Comparison of ENCODE assay signal across 8 mouse cellular contexts in the genomic region with DNA sequence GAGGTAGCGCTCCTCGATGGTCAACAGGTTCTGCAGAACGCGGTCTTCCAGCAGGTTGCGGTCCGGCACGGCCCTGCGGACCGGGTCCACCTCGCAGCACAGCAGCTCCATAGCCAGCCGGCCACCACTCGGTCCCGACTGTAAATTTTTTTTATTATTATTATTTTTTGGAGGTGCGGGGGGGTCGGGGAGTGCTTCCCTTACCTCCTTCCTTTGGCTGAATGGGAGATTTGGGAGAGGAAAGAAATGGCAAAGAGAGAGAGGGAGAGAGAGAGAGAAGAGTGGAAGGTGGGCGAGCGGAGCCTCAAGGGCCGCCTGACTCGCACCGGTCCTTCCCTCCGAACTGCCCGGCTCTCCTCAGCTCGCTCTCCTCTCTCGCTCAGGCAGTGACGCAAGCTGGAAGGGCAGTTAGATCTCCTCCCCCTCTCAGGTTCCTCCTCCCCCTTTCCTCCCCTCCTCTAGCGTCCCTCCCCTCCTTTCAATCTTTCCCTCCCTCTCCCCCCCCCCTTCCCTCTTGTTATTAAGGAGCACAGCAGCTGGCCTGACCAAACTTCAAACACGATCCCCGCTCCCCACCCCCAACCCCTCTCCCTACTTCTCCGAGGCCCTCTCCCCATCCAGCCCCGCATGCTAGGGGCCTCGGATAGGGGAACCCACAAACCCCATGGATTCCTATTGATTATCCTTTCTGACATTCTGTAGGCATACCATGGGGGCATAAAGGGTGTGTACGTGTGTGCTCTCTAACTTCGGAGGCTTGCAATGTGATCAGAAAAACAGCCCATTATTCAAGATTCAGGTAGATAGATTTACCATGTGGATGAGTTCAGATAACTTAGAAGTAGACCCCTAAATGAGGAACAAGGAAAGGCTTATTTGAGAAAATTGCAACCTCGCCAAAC. TPM values are rescaled to one million over a fixed set of nuclear protein-coding genes. Genes with fewer than 3 reads are reported as not detected.
A peak's percentile ranks its signal among the peaks of the same experiment; 100 is the strongest.
DNase-seq lines count a peak whose midpoint lies in the region; ATAC-seq and TF ChIP-seq lines count a peak whose summit lies in the region.

No protein-coding gene starts in this region.

- ATAC-seq in embryonic facial prominence, embryonic 11.5 days (replicated peaks; ENCODE audit: insufficient number of reproducible peaks, low FRiP score, low TSS enrichment, low read depth) = peak; percentile 49
- peak; percentile 68 for ATAC-seq in heart, embryonic 12.5 days (ENCODE audit: insufficient number of reproducible peaks, low FRiP score)
- peak; percentile 56 for ATAC-seq in kidney, embryonic 14.5 days (ENCODE audit: low FRiP score, low TSS enrichment)
- ATAC-seq in neural tube, embryonic 13.5 days (ENCODE audit: low read depth) = no peak

- WGBS in embryonic facial prominence, embryonic 11.5 days = under 1% methylated on average over 26 of the region's 34 CpGs
- under 1% methylated on average over 33 of the region's 34 CpGs for WGBS in heart, embryonic 12.5 days
- 0% methylated on average over 32 of the region's 34 CpGs for WGBS in kidney, embryonic 14.5 days
- WGBS in lung, adult 2 months = under 1% methylated on average over 31 of the region's 34 CpGs
- WGBS in neural tube, embryonic 13.5 days = under 1% methylated on average over 34 of the region's 34 CpGs
- WGBS in thymus, adult 2 months = under 1% methylated on average over 33 of the region's 34 CpGs

- no peaks in the 10 kb centered on the region for H3K27me3 ChIP-seq in embryonic facial prominence, embryonic 11.5 days (ENCODE audit: control insufficient read depth, insufficient read depth, low read length)
- no peaks in the 10 kb centered on the region for H3K27me3 ChIP-seq in heart, embryonic 12.5 days (replicated peaks)
- no peaks in the 10 kb centered on the region for H3K27me3 ChIP-seq in kidney, embryonic 14.5 days (ENCODE audit: control insufficient read depth, insufficient read depth, low read length)
- peaks cover 66% of the 10 kb centered on the region for H3K27me3 ChIP-seq in neural tube, embryonic 13.5 days
- H3K27me3 ChIP-seq in thymus, adult 2 months (ENCODE audit: control insufficient read depth, insufficient read depth, low read length) = peaks cover 9% of the 10 kb centered on the region; the same call in 1 of the 2 replicates

- DNase-seq in 3T3-L1 (ENCODE audit: low read depth, low spot score) = peak; percentile 98
- peak; percentile 94 for DNase-seq in NIH3T3 (ENCODE audit: low read depth)
- peak; percentile 95 for DNase-seq in embryonic facial prominence, embryonic 11.5 days (ENCODE audit: low spot score)
- peak; percentile 77 for DNase-seq in lung, adult 2 months
- peak; percentile 52 for DNase-seq in thymus, adult 2 months

- peak overlapping the region; percentile 84 for H3K4me2 ChIP-seq in embryonic facial prominence, embryonic 11.5 days (ENCODE audit: low read depth, low read length)
- H3K4me2 ChIP-seq in heart, embryonic 12.5 days = peak overlapping the region; percentile 91
- peak overlapping the region; percentile 79 for H3K4me2 ChIP-seq in kidney, embryonic 14.5 days (replicated peaks; ENCODE audit: low read depth, low read length)
- H3K4me2 ChIP-seq in neural tube, embryonic 13.5 days = peak overlapping the region; percentile 85

- no peak for TF ChIP-seq CTCF in lung, adult 2 months (IDR thresholded peaks at IDR 0.05; ENCODE audit: insufficient read depth, low read length)
- no peak for TF ChIP-seq CTCF in thymus, adult 2 months (IDR thresholded peaks at IDR 0.05; ENCODE audit: borderline replicate concordance, control insufficient read depth, extremely low read depth, insufficient read depth, low read length, poor library complexity)

- H3K9me3 ChIP-seq in embryonic facial prominence, embryonic 11.5 days (replicated peaks; ENCODE audit: control insufficient read depth, low read length) = no peaks in the 10 kb centered on the region
- H3K9me3 ChIP-seq in heart, embryonic 12.5 days (replicated peaks) = no peaks in the 10 kb centered on the region
- H3K9me3 ChIP-seq in kidney, embryonic 14.5 days (ENCODE audit: control insufficient read depth, low read length) = no peaks in the 10 kb centered on the region
- no peaks in the 10 kb centered on the region for H3K9me3 ChIP-seq in neural tube, embryonic 13.5 days

- TF ChIP-seq POLR2A in lung, adult 2 months (IDR thresholded peaks at IDR 0.05; ENCODE audit: borderline replicate concordance, extremely low read depth, low read depth, low read length) = peak; percentile 99
- no peak for TF ChIP-seq POLR2A in thymus, adult 2 months (IDR thresholded peaks at IDR 0.05; ENCODE audit: control insufficient read depth, extremely low read depth, insufficient read depth, low read length, poor library complexity)

- peaks cover 16% of the 10 kb centered on the region for H3K4me1 ChIP-seq in embryonic facial prominence, embryonic 11.5 days (ENCODE audit: control insufficient read depth, insufficient read depth, low read length)
- peaks cover 58% of the 10 kb centered on the region for H3K4me1 ChIP-seq in heart, embryonic 12.5 days (replicated peaks)
- H3K4me1 ChIP-seq in kidney, embryonic 14.5 days (ENCODE audit: control insufficient read depth, insufficient read depth, low read length) = peaks cover 26% of the 10 kb centered on the region
- peaks cover 19% of the 10 kb centered on the region for H3K4me1 ChIP-seq in lung, adult 2 months (ENCODE audit: control insufficient read depth, insufficient read depth, low read length)
- peaks cover 79% of the 10 kb centered on the region for H3K4me1 ChIP-seq in neural tube, embryonic 13.5 days (replicated peaks)
- H3K4me1 ChIP-seq in thymus, adult 2 months (replicated peaks; ENCODE audit: control insufficient read depth, insufficient read depth, low read length) = peaks cover 48% of the 10 kb centered on the region

- H3K27ac ChIP-seq in embryonic facial prominence, embryonic 11.5 days (replicated peaks; ENCODE audit: low read depth, low read length) = peak overlapping the region; percentile 92
- peak overlapping the region; percentile 90 for H3K27ac ChIP-seq in heart, embryonic 12.5 days (ENCODE audit: poor library complexity, severe bottlenecking)
- H3K27ac ChIP-seq in kidney, embryonic 14.5 days (ENCODE audit: low read depth, low read length) = peak overlapping the region; percentile 91
- peak overlapping the region; percentile 68 for H3K27ac ChIP-seq in neural tube, embryonic 13.5 days (replicated peaks)
- H3K27ac ChIP-seq in thymus, adult 2 months (ENCODE audit: control insufficient read depth, insufficient read depth, low read length) = peak overlapping the region; percentile 58; the same call in 1 of the 2 replicates

- peak overlapping the region; percentile 96 for H3K9ac ChIP-seq in embryonic facial prominence, embryonic 11.5 days (replicated peaks; ENCODE audit: low read length)
- peak overlapping the region; percentile 96 for H3K9ac ChIP-seq in heart, embryonic 12.5 days
- H3K9ac ChIP-seq in kidney, embryonic 14.5 days (ENCODE audit: low read depth, low read length) = peak overlapping the region; percentile 86
- peak overlapping the region; percentile 75 for H3K9ac ChIP-seq in neural tube, embryonic 13.5 days

- H3K36me3 ChIP-seq in embryonic facial prominence, embryonic 11.5 days (replicated peaks; ENCODE audit: control insufficient read depth, insufficient read depth, low read depth, low read length) = no peaks in the 10 kb centered on the region
- H3K36me3 ChIP-seq in heart, embryonic 12.5 days = peaks cover 12% of the 10 kb centered on the region
- peaks cover 13% of the 10 kb centered on the region for H3K36me3 ChIP-seq in kidney, embryonic 14.5 days (ENCODE audit: control insufficient read depth, insufficient read depth, low read length)
- H3K36me3 ChIP-seq in neural tube, embryonic 13.5 days = no peaks in the 10 kb centered on the region
- H3K36me3 ChIP-seq in thymus, adult 2 months (ENCODE audit: control insufficient read depth, insufficient read depth, low read length) = no peaks in the 10 kb centered on the region

- H3K4me3 ChIP-seq in embryonic facial prominence, embryonic 11.5 days (ENCODE audit: low read depth, low read length) = peak overlapping the region; percentile 79
- peak overlapping the region; percentile 83 for H3K4me3 ChIP-seq in heart, embryonic 12.5 days
- H3K4me3 ChIP-seq in kidney, embryonic 14.5 days (ENCODE audit: low read length) = peak overlapping the region; percentile 76
- H3K4me3 ChIP-seq in lung, adult 2 months (replicated peaks; ENCODE audit: extremely low read depth, low read depth, low read length) = peak overlapping the region; percentile 91
- peak overlapping the region; percentile 52 for H3K4me3 ChIP-seq in neural tube, embryonic 13.5 days
- peak overlapping the region; percentile 76 for H3K4me3 ChIP-seq in thymus, adult 2 months (ENCODE audit: control insufficient read depth, insufficient read depth, low read length)

RNA-seq across cellular contexts. Expression of a gene that starts 1.1 kb away (rescaled TPM):
- polyA plus RNA-seq in embryonic facial prominence, embryonic 11.5 days (2014; fragmentation: Nextera tagmentation; extraction: Ambion mirVana) = 957 and 1,016 TPM in 2 replicates
- 650 and 669 TPM in 2 replicates for polyA plus RNA-seq in heart, embryonic 12.5 days (2016; fragmentation: Nextera tagmentation; extraction: Ambion mirVana)
- polyA plus RNA-seq in kidney, embryonic 14.5 days (2014; fragmentation: Nextera tagmentation; extraction: Ambion mirVana) = 793 and 904 TPM in 2 replicates
- 47.8 and 51.0 TPM in 2 replicates for polyA plus RNA-seq in lung, adult 2 months (2012; rRNA removed)
- 158 and 242 TPM in 2 replicates for polyA plus RNA-seq in neural tube, embryonic 13.5 days (2015; fragmentation: Nextera tagmentation; extraction: Ambion mirVana)
- polyA plus RNA-seq in thymus, adult 2 months (2012; rRNA removed) = 73.0 and 74.1 TPM in 2 replicates

RNA-seq across cellular contexts. Expression of a gene that starts 41.6 kb away (rescaled TPM):
- 4.4 and 5.0 TPM in 2 replicates for polyA plus RNA-seq in embryonic facial prominence, embryonic 11.5 days (2014; fragmentation: Nextera tagmentation; extraction: Ambion mirVana)
- polyA plus RNA-seq in heart, embryonic 12.5 days (2016; fragmentation: Nextera tagmentation; extraction: Ambion mirVana) = 9.1 and 9.2 TPM in 2 replicates
- 1.2 and 2.6 TPM in 2 replicates for polyA plus RNA-seq in kidney, embryonic 14.5 days (2014; fragmentation: Nextera tagmentation; extraction: Ambion mirVana)
- polyA plus RNA-seq in lung, adult 2 months (2012; rRNA removed) = 2.7 and 4.1 TPM in 2 replicates
- polyA plus RNA-seq in neural tube, embryonic 13.5 days (2015; fragmentation: Nextera tagmentation; extraction: Ambion mirVana) = 6.2 and 7.1 TPM in 2 replicates
- polyA plus RNA-seq in thymus, adult 2 months (2012; rRNA removed) = 1.8 and 2.4 TPM in 2 replicates
